Mouse (Mus musculus): ENCODE data around the gene Tmem72.

The Tmem72 gene

DNA sequence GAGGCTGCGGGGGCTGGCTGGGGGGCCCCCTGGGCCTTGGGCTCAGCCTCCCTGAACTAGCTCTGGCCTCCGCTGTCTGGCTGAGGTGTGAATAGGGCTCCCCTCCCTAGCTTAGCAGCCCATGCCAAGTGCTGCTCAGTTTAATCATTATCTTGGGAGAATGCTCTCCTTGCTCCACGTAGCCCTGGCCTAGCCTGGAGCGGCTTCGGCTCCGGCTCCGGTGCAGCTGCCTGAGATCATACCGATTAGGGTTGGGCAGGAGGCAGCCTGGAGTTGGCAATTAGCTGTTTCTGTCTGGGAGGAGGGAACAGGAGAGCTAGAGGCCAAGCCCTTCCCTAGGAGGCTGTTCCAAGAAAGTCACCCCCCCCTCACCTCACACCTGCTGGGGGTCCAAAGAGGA, at the start of gene Tmem72:
TSS of gene Tmem72 (minus strand) at position 248 of the 400 bp plus-strand sequence.
- no peak for DNase-seq (ENCODE audit: low read depth in 2 of 2, low spot score in 2 of 2)

DNA sequence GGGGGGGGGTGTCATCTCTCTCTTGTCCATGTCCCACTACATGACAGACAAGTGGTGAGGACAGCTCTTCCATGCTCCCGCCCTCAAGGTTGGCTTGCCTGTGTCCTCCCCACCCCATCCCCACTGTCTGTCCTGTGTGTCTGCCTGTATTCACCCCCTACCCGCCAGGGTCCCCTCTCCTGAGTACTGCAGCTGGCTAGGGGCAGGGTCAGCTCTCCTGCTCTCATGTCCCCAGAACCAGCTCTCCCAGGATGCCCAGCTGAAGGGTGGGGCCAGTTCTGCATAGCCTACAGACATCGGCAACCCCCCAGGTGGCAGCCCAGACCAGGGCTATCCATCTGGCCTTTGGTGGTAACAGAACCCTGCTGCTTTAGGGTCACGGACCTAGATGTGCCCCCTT, 47.8 kb upstream of the Tmem72 start:
- DNase-seq (ENCODE audit: low read depth in 2 of 2, low spot score in 2 of 2), result no peak

DNA sequence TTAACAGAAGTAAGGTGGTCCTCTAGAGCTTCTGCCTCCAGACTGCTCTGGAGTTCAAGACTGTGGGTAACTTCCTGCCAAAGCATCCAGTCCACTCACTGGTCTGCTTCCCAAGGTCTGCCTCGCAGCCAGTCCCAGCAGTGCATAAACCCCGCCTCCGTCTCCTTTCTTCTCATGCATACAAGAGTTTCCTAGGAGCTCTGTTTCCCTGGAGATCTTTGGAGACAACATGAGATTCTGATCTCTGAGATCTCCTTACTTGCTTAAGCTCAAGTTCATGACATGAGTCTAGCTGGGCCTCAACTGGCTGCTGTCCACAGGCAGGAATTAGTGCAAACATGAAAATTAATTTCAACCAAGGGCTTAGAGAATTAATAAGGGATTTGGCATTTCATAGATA, 45.6 kb upstream of the Tmem72 start:
- no peak for DNase-seq (ENCODE audit: low read depth in 2 of 2, low spot score in 2 of 2)

GRCm38 (mm10) chr6:116760181-116760580, 43.5 kb upstream of the Tmem72 start:
- no peak for DNase-seq (ENCODE audit: low read depth in 2 of 2, low spot score in 2 of 2)

DNA sequence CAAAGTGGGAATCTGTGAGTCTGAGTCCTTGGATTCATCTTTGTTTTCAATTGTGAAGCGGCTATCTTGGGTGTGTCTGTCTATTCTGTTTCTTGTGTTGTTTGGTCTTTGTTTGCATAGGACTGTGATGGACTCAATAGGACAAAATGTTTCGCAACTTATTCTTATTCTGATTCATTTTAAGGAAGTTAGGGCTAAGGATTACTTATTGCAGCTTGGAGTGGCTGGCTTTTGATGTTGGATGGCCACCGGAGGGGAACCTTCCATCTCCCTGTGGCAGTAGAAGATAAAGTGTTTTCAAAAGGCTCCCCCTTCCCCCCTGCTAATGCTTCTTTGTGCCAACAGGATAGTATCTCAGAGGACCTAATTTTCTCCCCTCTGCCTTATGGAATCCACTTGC, 39.7 kb upstream of the Tmem72 start:
- no peak for DNase-seq (ENCODE audit: low read depth in 2 of 2, low spot score in 2 of 2)

GRCm38 (mm10) chr6:116738046-116738445, 21.3 kb upstream of the Tmem72 start:
- DNase-seq (ENCODE audit: low read depth in 2 of 2, low spot score in 2 of 2), result no peak

- DNase-seq (ENCODE audit: low read depth in 2 of 2, low spot score in 2 of 2), result no peak
Measured at GRCm38 (mm10) chr6:116735361-116735760, 18.6 kb upstream of the Tmem72 start.

DNA sequence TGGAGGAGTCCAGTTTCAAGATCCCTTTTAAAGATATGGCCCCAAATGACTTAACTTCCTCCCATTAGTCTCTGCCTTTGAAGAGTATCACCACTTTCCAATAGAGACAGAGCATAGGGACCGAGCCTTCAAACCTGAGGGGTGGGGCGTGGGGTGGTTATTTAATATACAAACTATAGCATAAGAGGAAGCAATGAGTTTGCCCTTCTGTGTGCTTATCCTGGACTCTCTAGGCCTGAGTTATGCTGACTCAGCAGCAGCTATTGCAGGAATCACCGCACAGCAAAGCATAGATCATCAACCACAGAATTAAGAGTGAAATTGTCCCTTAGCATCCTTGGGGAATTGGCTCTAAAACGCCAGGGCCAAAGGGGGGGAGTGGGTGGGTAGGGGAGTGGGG, 16.9 kb upstream of the Tmem72 start:
- DNase-seq (ENCODE audit: low read depth in 2 of 2, low spot score in 2 of 2), result no peak

GRCm38 (mm10) chr6:116724489-116725160, 7.9 kb upstream of the Tmem72 start:
- DNase-seq (ENCODE audit: low read depth in 2 of 2, low spot score in 2 of 2), result no peak

- no peak for DNase-seq (ENCODE audit: low read depth in 2 of 2, low spot score in 2 of 2)
Measured at GRCm38 (mm10) chr6:116718920-116719319, 2.2 kb upstream of the Tmem72 start.

DNA sequence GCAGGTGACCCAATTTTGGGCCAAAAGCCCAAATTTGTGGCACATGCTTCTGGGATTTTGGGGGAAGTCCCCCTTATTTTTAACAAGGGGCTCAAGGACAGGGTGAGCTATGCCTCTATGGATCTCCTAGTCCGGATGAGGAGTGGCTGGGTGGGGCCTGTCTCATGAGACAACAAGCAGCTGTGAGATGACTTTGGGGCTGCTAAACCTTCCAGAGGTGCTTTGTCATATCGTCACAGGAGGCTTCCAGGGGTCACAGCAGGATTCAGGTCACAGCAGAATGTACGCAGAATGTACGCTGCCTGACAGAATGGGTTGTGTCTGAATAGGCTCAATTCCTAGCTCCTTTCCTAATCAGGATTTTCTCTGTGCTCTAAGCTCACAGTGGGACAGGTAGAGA, 1.6 kb upstream of the Tmem72 start:
- DNase-seq (ENCODE audit: low read depth in 2 of 2, low spot score in 2 of 2), result no peak

- no peak for DNase-seq (ENCODE audit: low read depth in 2 of 2, low spot score in 2 of 2)
Measured at GRCm38 (mm10) chr6:116717851-116718250, 1.1 kb upstream of the Tmem72 start.

GRCm38 (mm10) chr6:116715166-116715565, 1.5 kb downstream of the Tmem72 start:
- no peak for DNase-seq (ENCODE audit: low read depth in 2 of 2, low spot score in 2 of 2)

DNA sequence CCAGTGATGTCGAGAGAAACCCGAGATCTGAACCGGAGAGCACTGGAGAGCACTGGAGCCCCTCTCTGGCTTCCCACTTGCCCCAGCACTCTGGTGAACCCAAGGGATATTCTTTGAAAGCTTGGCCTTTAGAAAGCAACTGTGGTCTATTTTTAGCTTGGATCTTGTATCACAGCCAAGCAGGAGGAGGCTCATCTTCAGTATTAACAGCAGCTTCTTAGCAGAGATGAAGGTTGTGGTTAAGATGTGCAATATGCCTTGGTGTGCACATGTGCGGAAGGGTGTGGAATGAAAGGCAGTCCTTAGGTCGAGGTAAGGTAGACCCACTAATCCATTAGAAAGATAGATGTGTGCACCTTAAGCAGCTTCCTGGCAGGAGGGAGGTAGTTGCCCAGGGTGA, 2.1 kb downstream of the Tmem72 start:
- no peak for DNase-seq (ENCODE audit: low read depth in 2 of 2, low spot score in 2 of 2)

- DNase-seq (ENCODE audit: low read depth in 2 of 2, low spot score in 2 of 2), result no peak
Measured at GRCm38 (mm10) chr6:116713966-116714365, 2.7 kb downstream of the Tmem72 start.

- DNase-seq (ENCODE audit: low read depth in 2 of 2, low spot score in 2 of 2), result no peak
Measured at GRCm38 (mm10) chr6:116712503-116712902, 4.2 kb downstream of the Tmem72 start.

DNA sequence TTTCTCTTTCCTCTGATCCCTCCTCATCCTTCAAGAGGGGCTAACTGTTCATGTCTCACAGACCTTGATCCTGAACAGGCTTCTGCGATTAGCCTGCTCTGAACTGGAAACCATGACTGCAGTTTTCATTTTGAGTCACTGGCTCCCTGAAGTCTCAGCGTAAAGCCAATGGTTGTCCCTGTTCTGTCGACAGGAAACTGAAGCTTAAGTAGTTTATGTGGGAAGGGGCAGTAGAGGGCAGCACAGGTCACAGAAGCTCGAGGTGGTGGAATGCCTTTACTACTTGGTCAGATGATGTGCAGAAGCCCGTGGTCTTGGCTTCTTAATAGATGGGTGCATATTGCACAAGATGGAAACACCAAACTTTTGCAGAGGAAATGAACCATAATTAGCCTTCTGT, 4.7 kb downstream of the Tmem72 start:
- DNase-seq (ENCODE audit: low read depth in 2 of 2, low spot score in 2 of 2), result no peak

DNA sequence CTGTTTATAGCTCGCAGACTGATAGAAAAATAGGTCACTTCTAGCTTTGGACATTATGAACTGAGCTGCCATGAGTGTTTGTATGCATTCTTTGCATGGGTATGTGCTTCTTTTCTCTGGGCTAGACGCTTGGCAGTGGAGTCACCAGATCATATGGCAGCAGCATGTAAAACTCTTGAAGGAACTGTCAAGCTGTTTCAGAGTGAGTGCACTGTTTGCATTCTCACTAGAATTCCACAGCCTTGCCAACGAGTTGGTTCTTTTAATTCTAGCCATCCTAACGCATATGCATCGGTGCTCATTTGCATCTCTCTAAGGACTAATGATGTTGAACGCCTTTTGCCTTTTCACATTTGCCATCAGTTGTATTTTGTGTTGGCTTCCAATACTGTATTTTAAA, 12.4 kb downstream of the Tmem72 start:
- DNase-seq (ENCODE audit: low read depth in 2 of 2, low spot score in 2 of 2), result no peak

DNA sequence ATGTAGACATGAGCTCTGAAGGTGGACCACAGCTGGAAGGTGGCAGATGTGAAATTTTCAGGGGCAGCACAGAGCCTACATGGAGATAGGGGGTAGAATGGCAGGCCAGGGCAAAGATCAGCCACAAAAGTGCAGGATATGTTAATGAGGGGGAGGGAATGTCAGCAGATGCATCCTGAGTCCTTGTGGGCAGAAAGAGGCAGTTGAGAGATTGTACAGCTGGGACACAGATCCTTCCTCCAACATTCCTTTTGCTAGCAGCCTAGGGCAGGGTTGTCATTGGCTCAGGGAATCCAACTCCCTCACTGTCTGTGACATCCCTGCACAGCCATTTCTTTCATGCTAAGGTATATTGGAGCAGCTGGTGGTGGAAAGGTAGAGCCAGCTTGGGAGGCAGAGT, 15.9 kb downstream of the Tmem72 start:
- DNase-seq (ENCODE audit: low read depth in 2 of 2, low spot score in 2 of 2), result no peak

GRCm38 (mm10) chr6:116697896-116698425, 18.8 kb downstream of the Tmem72 start:
- no peak for DNase-seq (ENCODE audit: low read depth in 2 of 2, low spot score in 2 of 2)

- no peak for DNase-seq (ENCODE audit: low read depth in 2 of 2, low spot score in 2 of 2)
Measured at GRCm38 (mm10) chr6:116697413-116697812, 19.3 kb downstream of the Tmem72 start.

- DNase-seq (ENCODE audit: low read depth in 2 of 2, low spot score in 2 of 2), result no peak
Measured at GRCm38 (mm10) chr6:116694346-116694745, 22.4 kb downstream of the Tmem72 start.

GRCm38 (mm10) chr6:116693639-116694038, 23.1 kb downstream of the Tmem72 start:
- DNase-seq (ENCODE audit: low read depth in 2 of 2, low spot score in 2 of 2), result no peak
